Mouse (Mus musculus): ENCODE measurements at regions not wholly inside any gene's neighbourhood (a gene's known extent, or its start where the extent isn't known, plus 50 kb on each side); places are given as distances from the start of the nearest gene placed in this dataset.

DNA sequence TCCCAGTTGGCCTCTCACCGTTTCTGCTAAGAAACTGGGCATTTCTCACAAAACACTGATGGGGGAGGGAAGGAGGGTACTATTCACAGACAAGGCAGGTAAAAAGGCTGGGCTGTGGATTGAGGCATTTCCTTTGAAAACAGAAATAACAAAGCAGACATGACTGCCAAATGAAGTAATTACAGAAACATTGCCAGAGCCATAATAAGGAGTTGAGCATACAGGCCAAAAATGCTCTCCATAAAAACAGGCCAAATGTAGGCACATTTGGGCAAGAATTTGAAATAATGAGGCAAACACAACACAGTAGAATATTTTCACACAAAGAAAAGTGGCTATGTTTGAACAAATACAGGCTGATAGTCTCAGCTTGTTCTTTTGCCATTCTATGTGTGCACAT lies 491.9 kb upstream of the Cdh4 start:
- no peak for DNase-seq

DNA sequence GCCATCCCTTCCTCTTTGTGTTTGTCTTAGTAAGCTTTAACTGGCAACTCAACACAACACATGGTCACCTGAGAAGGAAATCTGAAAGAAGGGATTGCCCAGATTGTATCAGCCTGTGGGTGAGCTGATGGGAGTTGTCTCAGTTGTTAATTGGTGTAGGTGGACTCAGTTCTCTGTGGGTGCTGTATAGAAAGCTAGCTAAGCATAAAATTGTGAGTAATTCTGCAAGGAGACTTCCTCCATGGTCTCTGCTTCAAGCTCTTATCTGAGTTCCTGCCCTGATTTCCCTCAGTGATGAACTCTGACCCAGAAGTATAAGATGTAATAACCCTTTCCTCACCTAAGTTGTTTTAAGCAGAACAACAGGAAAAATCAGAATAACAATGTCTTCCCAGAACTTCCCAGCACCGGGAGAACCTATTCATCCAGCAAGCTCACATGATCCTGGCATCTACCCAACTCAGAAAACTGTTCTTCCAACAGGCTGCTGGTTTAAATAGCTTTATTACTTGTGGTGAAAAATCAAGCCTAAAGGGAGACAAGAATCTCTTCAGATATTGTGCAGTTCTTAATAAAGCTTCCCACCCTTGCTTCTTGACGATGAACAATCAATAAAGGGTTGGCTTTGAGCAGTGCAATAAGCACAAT lies 487.7 kb upstream of the Cdh4 start:
- DNase-seq = no peak

DNA sequence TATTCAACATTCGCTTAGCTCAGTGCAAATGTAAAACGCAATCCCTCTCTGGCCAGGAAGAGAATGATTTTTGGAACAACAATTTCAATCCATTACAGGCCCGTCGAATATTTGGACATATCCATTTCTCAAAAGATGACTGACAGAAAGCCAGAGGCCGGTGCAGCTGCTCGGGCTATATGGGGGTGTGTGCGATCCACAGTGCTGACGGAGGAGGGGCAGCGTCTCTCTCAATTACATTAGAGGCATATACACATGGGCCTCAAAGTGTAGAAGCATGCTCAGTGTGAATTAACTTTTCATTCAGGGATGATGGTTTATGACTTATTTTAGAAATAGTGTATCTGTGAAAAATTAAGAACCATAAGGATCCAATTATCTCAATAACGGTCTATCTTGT lies 483.4 kb upstream of the Cdh4 start:
- no peak for DNase-seq

DNA sequence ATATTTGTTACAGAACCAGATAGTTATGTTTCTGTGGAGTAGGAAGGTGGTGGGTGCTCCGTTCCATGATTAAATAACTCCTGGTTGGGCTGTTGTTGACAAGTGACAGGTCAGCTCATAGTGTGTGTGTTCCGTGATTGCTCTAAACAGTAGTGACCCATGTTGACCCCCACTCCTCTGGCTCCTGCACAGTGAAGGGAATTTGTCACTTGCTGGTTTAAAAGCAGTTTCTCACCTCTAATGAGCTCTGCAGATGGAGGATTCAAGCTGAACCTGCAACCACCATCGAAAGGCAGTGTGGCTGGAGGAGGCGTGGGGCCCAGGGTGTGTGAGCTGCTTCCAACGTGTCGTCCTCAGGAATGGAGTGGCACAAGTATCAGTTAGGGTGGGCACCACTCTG lies 482.6 kb upstream of the Cdh4 start:
- no peak for DNase-seq

- DNase-seq = no peak
Observed at GRCm38 (mm10) chr2:178967584-178968365, 474.5 kb upstream of the Cdh4 start.

- no peak for DNase-seq
Observed at GRCm38 (mm10) chr2:178969732-178970131, 472.5 kb upstream of the Cdh4 start.

DNA sequence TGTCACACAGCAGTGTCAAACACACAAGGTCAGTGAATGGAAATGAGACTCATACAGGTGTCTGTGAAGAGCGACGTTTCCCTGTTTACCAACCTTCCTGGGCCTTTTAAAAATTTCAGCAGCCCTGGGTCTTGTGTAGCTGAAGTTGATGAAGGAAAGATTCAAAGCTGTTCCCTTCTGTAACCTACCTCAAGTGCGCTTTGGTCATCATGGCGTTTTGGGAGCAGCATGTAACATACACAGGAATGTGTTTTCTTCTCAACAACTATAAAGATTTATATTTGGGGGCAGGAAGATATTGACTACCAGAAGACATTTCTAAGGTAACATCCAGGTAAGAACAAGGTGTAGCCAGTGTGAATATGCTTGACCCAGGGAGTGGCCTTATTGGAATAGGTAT lies 466.9 kb upstream of the Cdh4 start:
- DNase-seq = no peak

- DNase-seq = no peak
Observed at GRCm38 (mm10) chr2:178976046-178976445, 466.2 kb upstream of the Cdh4 start.

GRCm38 (mm10) chr2:178976495-178976894 lies 465.7 kb upstream of the Cdh4 start:
- no peak for DNase-seq

DNA sequence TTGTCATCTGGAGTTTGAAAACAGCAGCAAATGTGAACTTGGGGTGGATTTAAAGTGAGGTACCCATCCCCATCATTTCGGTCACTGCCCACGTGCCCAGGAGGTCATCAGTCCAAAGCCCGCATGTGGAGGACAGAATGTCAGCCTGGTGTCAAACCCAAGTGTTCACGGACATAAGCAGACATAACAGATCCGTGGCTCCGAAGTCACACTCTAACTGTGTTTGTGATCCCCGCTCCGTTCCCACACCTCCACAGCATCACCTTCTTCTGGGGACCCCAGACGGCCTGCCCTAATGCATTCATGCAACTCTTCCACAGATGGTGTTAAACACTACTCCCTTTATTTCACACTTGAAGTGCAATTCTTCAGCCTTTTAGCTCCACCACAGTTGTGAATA lies 462.8 kb upstream of the Cdh4 start:
- no peak for DNase-seq

- peak; percentile 69 to 71 for DNase-seq
Observed at GRCm38 (mm10) chr2:178981736-178982502, 460.3 kb upstream of the Cdh4 start.

DNA sequence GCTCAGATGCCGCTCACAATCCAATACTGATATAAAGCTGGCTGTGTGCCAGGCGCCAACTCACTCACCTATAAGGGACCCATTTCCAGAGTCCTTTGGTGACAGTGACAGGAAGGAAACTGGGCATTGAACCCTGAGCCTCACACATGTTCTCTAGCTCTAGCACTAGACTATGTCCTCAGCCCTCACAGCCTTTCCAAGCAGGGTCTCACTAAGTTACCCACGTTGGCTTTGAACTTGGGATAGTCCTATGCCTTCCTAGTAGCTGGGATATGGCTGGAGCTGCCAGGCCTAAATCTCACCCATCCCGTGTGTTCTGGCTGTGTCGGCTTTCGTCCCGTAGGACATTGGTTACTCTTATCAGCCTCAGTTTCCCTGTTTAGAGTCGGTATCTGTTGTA lies 458.4 kb upstream of the Cdh4 start:
- DNase-seq = no peak

DNA sequence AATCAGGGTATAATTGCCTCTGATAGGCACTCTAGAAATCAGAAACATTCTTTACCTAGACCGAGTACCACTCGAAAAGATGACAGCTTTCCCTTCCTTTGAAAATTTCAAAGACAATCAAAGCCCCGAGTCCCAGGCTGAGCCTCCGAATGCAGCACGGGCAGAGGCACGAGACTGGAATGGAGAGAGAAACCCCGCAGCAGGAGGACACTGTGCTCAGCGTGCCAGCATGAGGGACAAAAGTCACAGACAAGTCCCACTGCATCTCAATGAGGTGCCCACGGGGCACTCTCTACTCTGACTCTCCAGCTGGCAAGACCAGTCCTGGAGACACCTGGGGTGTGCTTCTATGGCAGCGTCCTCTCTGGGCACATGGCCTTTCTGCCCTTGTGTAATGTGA lies 454.3 kb upstream of the Cdh4 start:
- no peak for DNase-seq

DNA sequence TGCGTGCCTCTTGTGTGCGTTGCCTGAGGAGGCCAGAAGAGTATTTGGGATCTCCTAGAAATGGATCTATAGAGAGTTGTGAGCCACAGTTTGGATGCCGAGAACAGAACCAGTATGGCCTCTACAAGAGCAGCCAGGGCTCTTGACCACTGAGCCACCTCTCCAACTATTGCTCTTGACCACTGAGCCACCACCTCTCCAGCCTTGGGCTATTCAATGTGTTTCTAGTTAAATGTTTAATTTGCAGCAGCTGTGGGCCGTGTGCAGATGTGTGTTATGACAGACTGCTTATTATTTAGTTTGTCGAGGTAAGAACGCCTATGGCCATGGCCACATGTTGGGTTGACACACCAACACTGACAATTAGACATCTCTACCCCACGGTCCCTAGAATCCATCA lies 452.9 kb upstream of the Cdh4 start:
- no peak for DNase-seq

GRCm38 (mm10) chr2:178989784-178990183 lies 452.4 kb upstream of the Cdh4 start:
- DNase-seq = no peak

GRCm38 (mm10) chr2:178990959-178991358 lies 451.3 kb upstream of the Cdh4 start:
- DNase-seq = no peak

GRCm38 (mm10) chr2:178992334-178993116 lies 449.7 kb upstream of the Cdh4 start:
- no peak for DNase-seq

GRCm38 (mm10) chr2:178997921-178998320 lies 444.3 kb upstream of the Cdh4 start:
- no peak for DNase-seq

- no peak for DNase-seq
Observed at GRCm38 (mm10) chr2:179000448-179001081, 441.7 kb upstream of the Cdh4 start.

GRCm38 (mm10) chr2:179007766-179008165 lies 434.5 kb upstream of the Cdh4 start:
- no peak for DNase-seq

DNA sequence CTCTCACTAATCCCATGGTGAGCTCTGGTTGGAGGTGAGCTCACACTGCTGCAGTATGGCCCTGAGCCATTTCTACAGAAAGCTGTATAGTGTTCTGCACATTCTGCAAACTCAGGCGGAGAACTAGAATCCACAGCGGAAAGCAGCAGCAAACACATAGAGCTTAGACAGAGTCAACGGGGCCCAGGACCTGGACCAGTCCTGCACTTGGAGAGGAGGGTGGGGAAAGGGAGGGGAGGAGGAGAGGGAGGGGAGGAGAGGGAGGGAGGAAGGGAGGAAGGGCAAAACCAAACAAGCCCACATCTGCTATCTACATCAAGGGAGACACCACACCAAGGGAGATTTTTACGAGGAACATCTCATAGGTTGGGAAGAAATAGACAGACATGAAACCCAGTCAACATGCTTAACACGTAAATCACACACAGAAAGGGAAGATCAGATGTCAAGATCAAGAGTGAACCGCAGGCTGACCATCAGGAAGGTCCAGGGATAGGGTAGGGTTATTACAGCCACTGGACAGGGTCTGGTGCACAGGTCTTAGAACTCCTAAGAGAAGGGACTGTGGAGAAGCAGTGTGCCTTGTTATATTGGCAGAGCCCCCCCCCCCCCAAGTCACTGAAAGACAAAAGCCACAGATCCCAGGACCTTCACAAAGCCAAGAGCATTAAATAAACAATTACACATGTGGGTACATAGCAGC lies 428.2 kb upstream of the Cdh4 start:
- no peak for DNase-seq

DNA sequence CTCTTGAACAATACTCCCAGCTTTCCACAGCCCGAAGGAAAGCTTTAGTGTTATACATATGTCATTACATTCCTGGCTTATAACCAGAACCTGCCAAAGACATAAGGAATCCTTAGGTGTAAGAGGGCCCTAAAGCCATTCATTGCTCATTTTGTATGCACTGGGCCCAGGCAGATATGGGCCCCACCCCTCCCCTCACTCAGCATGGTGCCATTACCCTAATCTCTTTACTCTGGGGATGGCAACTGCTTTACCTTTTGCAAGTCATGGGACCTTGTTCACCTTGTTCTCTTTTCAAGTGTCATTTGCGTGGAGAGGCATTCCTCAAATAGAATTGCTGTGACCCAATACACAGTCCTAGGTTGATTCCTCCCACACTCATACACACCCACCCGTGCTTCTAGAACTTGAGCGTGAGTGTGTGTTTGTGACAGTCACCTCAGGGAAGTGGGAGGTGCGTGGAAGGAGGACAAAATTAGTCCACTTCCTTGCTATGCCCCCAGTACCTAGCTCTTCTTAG lies 419.5 kb upstream of the Cdh4 start:
- peak; percentile 55 to 77 for DNase-seq

All from lung, adult 18-20 months (tissue).